Mouse (Mus musculus) neural tube, postnatal 0 days (tissue): Measurements from ENCODE around the gene Syne3. TPM values are rescaled to one million over a fixed set of nuclear protein-coding genes. Genes with fewer than 3 reads are reported as not detected.

Experiments
- microRNA-seq: library from miRNA; unstranded; fragments of <30 nt; microRNA quantifications from one replicate; pipeline ENCODE4, GENCODE M21; 2016
- polyA plus RNA-seq: library from polyadenylated mRNA; unstranded; fragments of >200 nt; fragmentation: Nextera tagmentation; extraction: Ambion mirVana; gene quantifications from 2 replicates; pipeline ENCODE4 v1.2.1, GENCODE M21; 2015

Gene Syne3
- 1.2 and 1.4 TPM in 2 replicates for polyA plus RNA-seq

DNA sequence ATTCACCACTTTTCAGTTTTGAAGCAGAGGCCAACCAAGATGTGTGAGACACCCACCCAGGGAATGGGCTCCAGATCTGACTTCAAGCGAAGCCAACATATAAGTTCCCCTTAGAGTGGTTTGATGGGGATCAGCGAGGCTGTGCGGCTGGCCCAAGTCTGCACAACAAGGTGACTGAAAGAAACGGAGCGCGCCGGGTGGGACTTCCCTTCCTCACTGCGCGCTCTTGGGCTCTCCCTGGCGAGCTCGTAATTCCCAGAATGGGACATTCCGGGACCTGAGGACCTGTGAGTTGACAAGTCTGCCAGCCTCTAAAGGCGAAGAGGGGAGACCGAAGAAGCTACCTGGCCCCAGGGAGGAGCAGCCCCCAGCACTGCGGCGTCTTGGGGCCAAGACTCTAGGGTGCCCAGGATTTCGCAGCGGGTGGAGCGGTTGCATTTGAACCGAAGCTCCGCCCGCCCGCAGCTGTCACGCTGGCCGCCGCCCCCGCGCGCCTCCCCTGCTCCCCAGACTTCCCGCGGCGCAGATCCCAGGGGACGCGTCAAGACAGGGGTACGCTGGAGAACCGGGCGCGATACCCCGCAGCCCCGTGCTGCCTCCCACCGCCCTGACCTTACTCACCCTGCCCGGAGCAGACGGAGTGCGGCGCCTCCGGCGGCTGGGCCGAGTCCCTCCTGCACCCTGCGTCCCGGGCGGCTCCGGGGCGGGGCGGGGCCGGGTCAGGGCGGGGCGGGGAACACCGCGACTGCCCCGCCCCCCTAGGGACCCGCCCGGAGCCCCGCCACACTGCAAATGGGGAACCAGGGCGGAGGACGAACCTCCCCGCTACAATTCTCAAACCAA lies at the start of gene Syne3:
Syne3 (minus strand) TSS at position 440 of the 843 bp plus-strand sequence.

DNA sequence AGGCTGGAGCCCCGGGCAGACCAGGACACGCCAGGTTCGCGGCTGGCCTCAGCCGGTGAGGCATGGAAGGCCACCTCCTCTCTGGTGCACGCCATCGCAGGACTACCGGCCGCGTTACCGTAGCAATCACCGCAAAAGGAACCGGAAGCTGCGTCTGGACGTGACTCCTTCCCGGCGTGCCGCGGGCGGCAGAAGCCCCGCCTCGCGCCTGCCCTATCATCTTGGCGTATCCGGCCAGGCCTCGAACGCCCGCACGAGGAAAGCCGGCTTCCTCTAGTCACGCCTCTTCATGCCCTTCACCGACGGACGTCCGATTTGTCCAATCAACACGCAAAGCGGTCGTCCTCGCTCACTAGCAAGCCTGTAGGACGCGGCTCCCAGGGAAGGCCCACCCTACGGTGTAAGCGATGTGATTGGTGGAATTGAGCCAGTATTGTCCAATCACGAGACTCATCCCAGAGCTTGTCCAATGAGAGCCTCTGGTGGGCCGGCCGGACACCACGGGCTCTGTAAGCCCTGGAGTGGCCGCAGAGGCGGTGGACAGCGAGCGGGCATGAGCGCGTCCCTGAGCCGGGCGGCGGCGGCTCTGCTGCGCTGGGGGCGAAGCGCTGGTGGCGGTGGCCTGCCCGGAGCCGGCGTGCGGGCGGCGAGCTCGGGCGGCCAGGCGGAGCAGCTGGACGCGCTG lies 22.7 kb upstream of the Syne3 start, which contains the start of gene Glrx5:
Glrx5 (plus strand) TSS at position 542 of the 685 bp plus-strand sequence.

Small RNA genes lying within 50 kb of the gene (microRNA-seq; reads per million reads assigned to microRNA genes)
- gene Mir3069, result 5.5 reads per million, percentile 13 among the genes with 10 or more reads in this experiment

Other genes with a start within 250 kb of the Syne3 start
- gene Clmn, start 144.7 kb downstream of the Syne3 start, polyA plus RNA-seq, result 1.5 and 2.0 TPM in 2 replicates
- gene Glrx5, start 22.9 kb upstream of the Syne3 start, polyA plus RNA-seq, result 225 and 244 TPM in 2 replicates
- not detected in 2 replicates for gene Tcl1b2, start 136.2 kb upstream of the Syne3 start, polyA plus RNA-seq
- not detected in 2 replicates for gene Tcl1b1, start 149.9 kb upstream of the Syne3 start, polyA plus RNA-seq
- gene Tcl1b5, start 166.5 kb upstream of the Syne3 start, polyA plus RNA-seq, result not detected in 2 replicates
- gene Tcl1b3, start 181.2 kb upstream of the Syne3 start, polyA plus RNA-seq, result not detected in 2 replicates
- not detected in 2 replicates for gene Tcl1b4, start 192.1 kb upstream of the Syne3 start, polyA plus RNA-seq
- not detected in 2 replicates for gene Tcl1, start 213.0 kb upstream of the Syne3 start, polyA plus RNA-seq